Mouse (Mus musculus): ENCODE results near the gene Kcnh8.

Gene Kcnh8

DNA sequence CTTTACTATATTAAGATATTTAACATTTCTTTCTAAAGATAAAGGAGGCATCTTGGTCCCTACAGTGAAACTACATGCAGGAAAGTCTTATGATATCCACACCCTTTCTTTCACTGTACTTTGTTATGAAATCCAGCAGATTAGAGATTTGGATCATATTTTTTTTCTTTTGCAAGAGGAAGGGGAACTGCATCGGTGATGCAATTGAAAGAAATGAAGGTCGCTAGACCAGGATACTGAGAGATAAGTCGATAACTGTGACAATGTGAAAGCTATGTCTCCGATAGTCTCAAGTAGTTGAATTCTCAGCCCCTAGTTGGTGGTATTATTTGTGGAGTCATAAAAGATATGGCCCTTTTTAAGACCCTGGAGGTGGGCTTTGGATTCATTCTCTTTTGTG is 227.2 kb downstream of the Kcnh8 start:
- DNase-seq (ENCODE audit: low spot score in 2 of 2) = no peak

DNA sequence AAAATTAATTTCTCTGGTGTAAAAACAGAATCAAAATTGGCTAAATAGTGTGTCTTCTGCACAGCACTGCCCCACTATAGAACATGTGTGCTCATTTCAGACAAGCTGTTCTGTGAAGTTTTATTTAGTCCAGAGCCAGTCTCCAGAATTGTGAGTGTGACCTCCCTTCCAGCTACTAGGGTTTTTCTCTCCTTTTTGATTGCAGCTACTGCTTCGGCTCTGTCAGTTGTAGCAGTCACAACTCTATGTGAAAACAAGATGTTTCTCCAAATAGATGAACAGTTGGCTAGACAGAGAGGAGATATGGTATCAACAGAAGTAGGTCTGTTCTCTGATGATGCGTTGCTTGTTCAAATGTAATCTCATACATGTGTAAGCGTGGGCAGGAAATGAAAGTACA is 270.7 kb downstream of the Kcnh8 start:
- DNase-seq (ENCODE audit: low spot score in 2 of 2) = no peak

- DNase-seq (ENCODE audit: low spot score in 2 of 2) = no peak
These were observed 276.5 kb downstream of the Kcnh8 start for GRCm38 (mm10) chr17:52878964-52879363.

DNA sequence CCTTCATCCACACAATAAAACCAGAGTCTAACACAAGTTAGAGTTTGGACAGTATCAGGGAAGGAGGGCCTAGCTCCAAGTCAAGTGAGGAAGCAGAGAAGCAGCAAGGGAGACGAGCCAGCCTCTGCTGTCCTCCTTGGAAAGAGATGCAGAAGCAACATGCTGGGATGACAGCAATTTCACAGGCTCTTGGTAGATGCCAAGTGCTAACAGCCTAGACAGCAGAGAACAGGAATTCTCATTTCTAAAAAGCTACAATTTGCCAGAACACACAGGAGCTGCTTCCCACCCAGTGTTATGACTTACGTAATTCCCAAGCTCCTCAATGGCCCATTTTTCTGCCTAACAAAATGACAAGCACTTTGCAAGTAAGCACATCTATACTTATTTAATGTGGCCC is 277.5 kb downstream of the Kcnh8 start:
- no peak for DNase-seq (ENCODE audit: low spot score in 2 of 2)

GRCm38 (mm10) chr17:52885210-52885609 is 282.7 kb downstream of the Kcnh8 start:
- DNase-seq (ENCODE audit: low spot score in 2 of 2) = no peak

- DNase-seq (ENCODE audit: low spot score in 2 of 2) = no peak
These were observed 318.1 kb downstream of the Kcnh8 start for GRCm38 (mm10) chr17:52920519-52921106.

GRCm38 (mm10) chr17:52943966-52944365 is 341.5 kb downstream of the Kcnh8 start:
- DNase-seq (ENCODE audit: low spot score in 2 of 2) = no peak

GRCm38 (mm10) chr17:52972735-52973134 is 370.2 kb downstream of the Kcnh8 start:
- DNase-seq (ENCODE audit: low spot score in 2 of 2) = no peak

DNA sequence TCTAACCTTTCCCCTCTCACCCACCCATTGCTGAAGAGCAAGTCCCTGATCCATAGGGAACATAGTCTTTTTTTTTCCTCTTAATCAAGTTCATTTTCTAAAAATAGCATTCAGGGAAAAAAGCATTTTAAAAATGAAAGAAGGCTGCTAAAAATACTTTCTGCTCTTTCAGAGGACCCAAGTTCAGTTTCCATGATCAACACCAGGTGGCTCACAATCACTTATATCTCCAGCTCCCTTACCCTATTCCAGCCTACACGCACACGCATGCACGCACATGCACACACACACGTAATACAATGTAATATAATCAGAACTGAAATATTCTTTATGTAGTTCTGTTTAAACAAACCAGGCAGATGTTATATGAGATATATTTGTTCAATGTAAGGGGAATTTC is 378.4 kb downstream of the Kcnh8 start:
- DNase-seq (ENCODE audit: low spot score in 2 of 2) = no peak

Measured in spleen, postnatal 36 days (tissue).